Mouse (Mus musculus) ovary, postnatal 14 days (tissue): ENCODE measurements at regions not wholly inside any gene's neighbourhood (a gene's known extent, or its start where the extent isn't known, plus 50 kb on each side); places are given as distances from the start of the nearest gene placed in this dataset.

Experiments
- DNase-seq: peaks from one replicate; pipeline ENCODE4 v3.0.0; 2022; ENCODE audit warnings: low spot score

DNA sequence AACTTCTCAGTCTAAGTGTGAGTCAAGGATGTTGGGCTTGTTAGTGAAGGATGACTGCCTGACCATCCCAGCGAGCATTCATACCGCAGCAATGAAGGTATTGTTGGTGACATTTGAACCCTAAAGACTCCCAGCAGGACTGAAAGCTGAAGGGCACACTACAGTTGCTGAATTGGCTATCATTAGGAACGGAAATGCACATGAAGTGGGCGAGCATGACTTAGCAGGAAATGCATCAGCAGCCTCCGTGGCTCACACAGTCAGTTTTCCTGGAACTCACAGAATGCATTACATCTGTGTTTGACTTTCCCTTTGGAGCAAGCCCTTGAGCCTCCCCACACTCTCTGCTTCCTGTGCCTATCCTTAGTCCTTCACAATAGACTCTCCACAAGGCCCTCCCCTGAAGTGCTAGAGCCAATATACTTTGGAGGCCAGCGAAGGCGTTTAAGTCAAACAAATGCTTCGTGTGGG lies 63.9 kb downstream of the Tmco5 start:
- DNase-seq, result no peak

DNA sequence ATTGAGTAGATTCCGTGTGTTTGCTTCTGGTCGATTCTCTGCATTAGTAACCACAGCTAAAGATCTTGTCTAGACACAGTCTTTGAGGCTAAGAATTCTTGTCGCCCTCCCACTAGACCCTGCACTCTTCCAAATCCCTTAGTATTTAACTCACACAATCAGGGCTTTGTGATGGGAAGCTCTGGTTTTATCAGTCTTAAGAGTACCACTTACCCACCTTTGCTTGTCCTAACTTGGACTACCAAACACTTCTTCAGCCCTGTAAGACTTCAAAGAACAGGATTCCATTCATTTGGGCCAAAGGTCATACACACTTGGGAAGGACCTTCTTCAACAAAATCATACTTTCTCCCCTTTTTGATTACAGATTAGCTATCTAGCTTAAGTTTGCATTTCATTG lies 70.0 kb downstream of the Tmco5 start:
- no peak for DNase-seq

GRCm38 (mm10) chr2:116949741-116950140 lies 71.2 kb downstream of the Tmco5 start:
- no peak for DNase-seq

DNA sequence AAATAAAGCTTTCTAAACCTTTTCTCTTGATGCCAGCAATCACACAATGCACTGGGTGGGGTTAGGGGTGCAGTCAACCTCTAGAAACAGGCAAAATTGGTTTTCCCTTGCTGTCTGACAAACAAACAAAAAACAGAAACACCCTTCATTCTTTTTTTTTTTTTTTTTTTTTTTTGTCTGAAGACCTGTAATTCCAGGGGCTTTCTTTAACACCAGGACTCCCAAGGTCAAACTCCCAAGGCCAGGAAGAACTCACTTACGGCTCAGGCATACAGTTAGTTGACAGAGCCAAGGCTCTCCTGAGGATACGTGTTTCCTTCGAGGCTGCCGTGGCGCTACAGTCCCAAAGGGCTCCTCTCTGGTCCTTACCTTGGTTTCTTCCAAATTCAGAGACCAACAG lies 71.7 kb downstream of the Tmco5 start:
- no peak for DNase-seq

DNA sequence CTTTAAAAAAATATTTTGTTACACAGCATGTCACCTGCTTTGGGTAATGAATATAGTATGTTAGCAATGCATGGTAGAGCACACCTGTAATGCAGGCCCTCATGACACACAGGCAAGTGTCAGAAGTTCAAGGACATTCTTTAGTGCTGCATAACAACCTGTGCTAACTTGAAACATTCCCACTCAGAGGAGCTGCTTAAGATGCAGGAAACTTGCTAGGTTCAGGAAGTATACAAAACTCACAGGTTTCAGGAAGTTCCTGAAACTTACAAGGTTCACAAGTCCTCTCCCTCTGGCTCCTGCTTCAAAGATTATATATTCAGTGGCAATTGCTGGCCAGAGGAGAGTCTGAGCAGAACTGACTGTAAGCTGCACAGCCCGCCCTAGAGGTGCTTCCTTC lies 73.0 kb downstream of the Tmco5 start:
- no peak for DNase-seq

DNA sequence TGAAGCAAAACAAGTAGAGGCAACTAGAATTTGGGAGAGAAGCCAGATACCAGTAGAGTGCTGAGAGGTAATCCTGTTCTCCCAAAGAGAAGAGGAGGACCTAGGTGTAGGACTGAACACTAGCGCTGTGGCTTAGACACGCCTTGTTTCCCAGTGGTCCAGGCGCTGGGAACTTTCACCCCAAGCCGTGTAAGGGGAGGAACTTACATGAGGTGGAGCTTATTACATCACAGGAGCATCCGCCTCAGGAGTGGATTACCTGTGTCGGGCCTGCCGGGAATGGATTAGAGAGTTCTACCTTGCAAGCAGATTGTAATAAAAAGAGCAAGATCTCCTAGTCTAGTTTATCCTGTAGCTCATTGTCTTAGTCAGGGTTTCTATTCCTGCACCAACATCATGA lies 75.8 kb downstream of the Tmco5 start:
- no peak for DNase-seq

GRCm38 (mm10) chr2:116954896-116955295 lies 76.4 kb downstream of the Tmco5 start:
- DNase-seq, result no peak

DNA sequence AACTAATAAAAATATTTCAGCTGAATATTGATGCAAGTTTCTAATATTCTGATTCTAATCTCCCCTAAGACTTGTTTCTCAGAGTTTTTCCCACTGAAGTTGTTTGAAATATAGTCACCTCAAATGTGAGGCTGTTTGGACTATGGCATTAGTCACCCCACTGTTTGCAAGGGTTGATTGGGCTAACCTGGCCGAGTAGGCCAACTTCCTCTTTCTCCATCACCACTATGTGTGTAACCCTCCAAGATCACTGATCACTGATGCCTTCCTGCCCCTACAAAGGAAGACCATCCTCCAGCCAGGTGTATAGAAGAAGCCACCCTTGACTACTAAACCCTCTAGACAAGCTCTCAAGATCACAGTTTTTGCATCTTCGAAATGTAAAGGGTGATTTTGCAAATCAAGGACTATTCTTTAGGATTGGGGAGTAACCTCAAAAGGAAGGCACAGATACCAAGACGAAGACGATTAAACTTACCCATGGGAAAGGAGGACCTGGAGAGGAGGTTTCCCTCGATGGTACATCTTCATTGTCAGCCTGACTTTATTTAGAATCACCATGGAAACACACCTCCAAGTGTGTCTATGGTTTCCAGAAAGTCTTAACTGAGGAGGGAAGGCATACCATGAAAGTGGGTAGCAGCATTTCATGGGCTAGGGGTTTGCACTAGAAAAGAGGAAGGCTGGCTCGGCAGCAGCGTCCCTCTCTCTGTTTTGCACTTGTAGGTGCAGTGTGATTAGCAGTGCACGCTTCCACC lies 84.8 kb downstream of the Tmco5 start:
- no peak for DNase-seq

DNA sequence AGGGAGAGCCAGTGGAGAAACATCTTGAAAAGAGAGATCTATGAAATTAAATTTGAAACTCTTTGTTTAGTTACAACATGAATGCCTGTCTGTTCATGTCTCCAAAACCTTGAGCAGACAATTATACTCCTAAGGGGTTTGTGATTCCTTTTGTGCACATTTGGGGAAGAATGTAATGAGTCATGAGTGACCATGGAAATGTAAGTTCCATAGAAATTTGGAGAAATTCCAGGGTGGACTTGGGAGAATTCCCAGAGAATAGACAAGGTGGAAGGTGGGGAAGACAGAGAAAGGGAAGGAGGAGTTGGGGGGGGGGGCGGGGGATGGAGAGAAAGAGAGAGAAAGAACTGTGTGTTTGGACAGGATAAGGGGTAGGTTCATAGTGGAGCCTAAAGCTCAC lies 87.8 kb downstream of the Tmco5 start:
- DNase-seq, result no peak

DNA sequence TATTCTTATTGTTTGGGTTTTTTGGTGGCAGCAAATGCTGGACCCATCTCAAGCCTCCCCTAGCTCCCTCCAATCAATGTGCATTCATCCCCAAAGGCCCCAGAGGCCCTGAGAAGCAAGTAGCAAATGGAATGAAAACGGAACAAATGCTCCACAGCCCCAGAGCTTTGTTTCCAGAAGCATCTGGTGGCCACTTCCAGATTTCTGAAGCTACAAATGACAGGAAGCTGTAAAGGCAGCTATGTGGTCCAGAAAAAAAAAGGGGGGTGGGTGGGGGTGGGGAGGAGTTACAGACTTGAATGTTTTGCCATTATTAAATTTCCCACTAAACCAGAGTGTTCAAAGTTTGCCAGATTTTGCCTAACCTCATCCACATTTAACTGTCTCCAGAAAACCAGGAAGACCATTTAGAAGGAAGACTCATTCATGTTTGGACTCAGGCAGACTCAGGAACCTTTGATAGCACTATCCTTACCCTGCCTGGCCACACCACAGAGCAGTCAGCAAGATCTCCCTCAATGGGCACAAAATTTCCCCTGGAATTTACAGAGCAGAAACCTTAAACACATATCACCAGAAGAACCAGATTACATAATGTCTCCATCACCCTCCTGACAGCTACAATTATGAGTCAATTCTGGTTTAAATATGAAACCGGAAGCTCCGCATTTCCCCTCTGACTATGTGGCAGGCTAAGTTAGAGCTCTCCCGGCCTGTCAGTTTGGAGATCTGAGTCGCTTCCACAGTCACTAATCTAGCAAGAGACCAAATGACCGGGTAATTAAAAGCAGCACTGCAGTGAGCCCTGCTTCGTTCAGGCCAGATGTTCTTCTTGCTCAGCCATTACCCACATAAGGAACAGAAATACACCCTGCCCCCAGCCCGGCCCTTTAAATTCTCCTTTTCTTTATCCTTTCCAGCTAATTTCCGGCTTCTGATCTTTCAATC lies 93.4 kb downstream of the Tmco5 start:
- DNase-seq, result no peak

DNA sequence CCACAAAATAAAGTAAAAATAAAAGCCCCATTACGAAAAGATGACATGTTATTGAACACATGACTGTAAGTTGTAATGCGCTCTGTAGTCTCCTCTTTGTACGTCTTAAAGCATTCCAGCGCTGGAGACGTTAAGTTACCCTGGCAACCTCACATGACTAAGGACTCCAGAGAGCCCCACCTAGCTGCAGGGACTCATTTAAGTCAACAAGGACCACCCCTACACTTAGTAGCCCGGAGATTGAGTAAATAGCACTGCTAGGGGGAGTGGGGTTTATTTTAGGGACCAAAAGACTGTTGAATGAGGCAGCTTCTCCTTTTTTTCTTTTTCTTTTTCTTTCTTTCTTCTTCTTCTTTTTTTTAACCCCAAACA lies 94.1 kb downstream of the Tmco5 start:
- no peak for DNase-seq

DNA sequence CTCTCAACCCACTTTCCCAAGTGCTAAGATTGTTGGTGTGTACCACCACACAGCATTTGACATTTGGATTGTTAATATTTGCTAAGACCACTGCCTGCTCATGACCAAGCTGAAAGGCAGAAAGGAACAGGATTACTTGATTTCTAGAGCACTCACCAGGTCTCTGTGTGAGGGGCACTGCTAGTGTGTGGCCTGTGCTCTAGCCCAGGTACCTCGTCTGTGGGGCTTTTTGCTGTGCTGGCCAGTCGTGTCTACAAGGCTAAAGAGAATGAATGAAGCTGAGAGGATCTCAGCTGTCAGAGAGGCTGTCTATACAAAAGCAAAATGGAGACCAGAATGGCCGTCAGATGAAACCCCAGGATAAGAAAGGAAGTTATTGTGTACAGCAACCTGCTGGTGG lies 95.0 kb downstream of the Tmco5 start:
- no peak for DNase-seq

- no peak for DNase-seq
These were observed 95.7 kb downstream of the Tmco5 start for GRCm38 (mm10) chr2:116974152-116974551.

DNA sequence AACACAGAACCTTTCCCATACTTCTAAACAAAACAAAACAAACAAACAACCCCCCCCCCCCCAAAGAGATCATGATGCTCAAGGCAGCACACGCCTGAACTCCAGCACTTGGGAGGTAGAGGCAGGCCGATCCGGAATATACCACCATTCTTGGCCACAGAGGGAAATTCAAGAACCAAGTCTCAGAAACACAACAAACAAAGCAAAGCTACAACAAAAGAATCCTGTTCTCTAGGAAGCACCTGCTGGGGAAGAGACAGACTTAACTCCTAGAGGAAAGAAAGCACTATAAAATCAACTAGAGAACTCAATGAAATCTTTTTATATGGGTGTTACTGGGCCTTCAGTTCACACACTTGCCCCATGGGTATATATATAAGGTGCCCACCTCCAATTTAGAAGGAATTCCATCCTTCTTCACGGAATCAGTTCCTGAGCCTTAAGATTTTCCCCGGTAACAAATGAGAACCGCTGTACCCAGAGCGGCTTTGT lies 96.1 kb downstream of the Tmco5 start:
- DNase-seq, result no peak

DNA sequence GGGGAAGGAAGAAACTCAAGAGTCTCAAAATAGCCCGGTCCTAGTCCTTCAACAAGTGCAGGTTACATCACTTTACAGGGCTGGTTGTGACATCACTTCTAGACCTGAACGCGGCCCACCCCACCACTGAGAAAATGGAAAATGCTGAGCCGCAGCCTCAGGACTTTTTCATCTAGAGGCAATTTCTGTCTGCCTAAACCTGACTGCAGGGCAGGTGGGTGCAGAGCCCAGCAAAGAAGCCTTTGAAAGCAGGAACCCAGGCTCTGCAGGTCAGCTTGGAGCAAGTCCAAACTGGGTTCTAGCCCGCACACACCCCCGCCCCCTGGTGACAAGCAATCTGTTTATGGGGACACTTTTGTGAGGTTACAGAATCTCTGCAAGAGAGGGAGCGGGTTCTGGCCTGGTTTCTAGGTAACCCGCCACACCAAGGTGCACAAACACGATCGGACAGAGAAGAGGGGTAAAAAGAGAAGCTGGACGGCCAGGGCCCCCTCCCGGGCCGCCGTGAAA lies 96.7 kb downstream of the Tmco5 start:
- peak; percentile 24 for DNase-seq

GRCm38 (mm10) chr2:116975601-116976431 lies 97.3 kb downstream of the Tmco5 start:
- peak; percentile 55 for DNase-seq

DNA sequence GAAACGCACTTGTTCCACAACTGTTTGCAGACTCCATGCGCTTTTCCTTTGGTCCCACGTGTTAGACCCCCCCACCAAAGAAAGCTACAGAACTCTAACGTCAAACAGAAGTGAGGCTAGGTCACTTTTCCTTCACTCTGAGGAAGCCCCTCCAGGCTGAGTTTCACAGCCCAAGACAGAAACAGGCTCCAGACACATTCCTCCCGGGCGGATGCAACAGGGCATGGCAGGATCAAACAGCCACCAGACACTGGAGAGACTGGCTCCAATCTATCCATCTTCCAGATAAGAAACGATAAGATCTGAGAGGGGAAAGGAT lies 97.9 kb downstream of the Tmco5 start:
- peak; percentile 23 for DNase-seq

GRCm38 (mm10) chr2:116976951-116977503 lies 98.5 kb downstream of the Tmco5 start:
- no peak for DNase-seq

- no peak for DNase-seq
These were observed 99.5 kb downstream of the Tmco5 start for GRCm38 (mm10) chr2:116977771-116978600.

GRCm38 (mm10) chr2:116978809-116979208 lies 100.3 kb downstream of the Tmco5 start:
- DNase-seq, result no peak
